Mouse (Mus musculus): ENCODE results near the gene Slc37a2. TPM values are rescaled to one million over a fixed set of nuclear protein-coding genes. Genes with fewer than 3 reads are reported as not detected.

The Slc37a2 gene
- polyA plus RNA-seq (2012; rRNA removed) = 1.2 and 2.1 TPM in 2 replicates

DNA sequence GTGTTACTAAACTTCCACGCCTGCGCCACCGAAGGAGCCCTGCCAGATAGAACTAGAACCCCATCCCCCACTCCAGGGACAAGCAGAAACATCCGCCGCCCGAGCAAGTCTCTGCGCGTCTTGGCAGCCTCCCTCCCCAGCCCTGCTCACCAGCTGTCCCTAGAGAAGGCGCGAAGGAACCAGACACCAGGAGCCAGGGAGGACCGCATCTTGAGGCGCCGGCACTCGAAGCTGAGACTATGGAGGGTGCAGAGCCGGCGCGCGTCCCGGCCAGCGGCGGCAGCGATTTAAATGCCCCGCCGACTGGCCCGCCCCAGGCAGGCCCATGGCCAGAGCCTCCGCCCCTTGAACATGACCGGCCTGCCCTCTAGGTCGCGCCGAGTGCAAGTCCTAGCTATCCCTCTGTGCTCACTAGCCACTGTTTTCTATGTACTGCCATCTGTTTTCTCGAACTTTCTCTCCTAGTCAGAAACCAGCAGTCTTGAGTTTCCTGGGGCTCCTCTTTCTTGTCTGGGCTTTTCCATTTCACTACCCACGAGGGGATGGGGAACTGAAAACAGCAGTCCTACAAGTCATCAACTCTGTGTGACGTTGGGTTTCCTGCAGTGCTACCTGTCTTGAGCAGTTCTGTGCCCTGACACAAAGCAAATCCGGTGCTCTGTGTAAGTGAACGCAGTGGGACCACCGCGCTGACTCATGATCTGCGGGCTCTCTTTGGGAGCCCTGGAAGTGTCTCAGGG, at the start of gene Slc37a2:
Gene Slc37a2 (minus strand): TSS at position 590 of the 740 bp plus-strand sequence.

DNA sequence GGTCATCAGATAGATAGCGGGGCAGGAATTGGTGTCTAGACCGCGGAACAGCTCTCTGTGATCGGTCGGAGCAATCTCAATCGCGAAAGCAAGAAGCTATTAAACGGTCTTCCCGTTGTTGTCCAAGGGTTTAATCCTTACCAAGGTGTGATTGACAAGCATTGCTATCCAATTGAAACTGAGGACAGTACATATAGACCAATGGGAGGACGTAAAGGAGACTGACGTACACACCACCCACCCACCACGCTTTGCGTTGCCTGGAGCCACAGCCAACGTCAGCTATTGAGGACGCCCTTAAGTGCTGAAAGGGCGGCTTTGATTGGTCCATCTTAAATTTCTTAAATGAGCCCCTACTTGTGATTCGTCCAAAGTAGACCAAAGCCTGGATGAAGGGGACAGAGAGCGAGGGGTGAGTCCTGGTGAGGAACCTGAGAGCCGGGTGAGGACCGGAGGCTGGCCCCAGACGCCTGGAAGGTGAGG, 47.6 kb downstream of the Slc37a2 start, which contains the start of gene Tmem218:
Gene Tmem218 (plus strand): TSS at position 295 of the 483 bp plus-strand sequence.

Other genes with a start within 250 kb of the Slc37a2 start
- gene Pknox2, start 108.3 kb downstream of the Slc37a2 start, polyA plus RNA-seq (2012; rRNA removed) = 24.4 and 30.3 TPM in 2 replicates
- gene Tmem218, start 47.5 kb downstream of the Slc37a2 start, polyA plus RNA-seq (2012; rRNA removed) = 5.8 and 7.0 TPM in 2 replicates
- gene Ccdc15, start 92.7 kb upstream of the Slc37a2 start, polyA plus RNA-seq (2012; rRNA removed) = 3.3 and 4.1 TPM in 2 replicates
- gene Hepacam, start 111.6 kb upstream of the Slc37a2 start, polyA plus RNA-seq (2012; rRNA removed) = 0.04 and 0.07 TPM in 2 replicates
- gene Robo4, start 146.2 kb upstream of the Slc37a2 start, polyA plus RNA-seq (2012; rRNA removed) = 4.5 and 5.6 TPM in 2 replicates
- gene Robo3, start 177.5 kb upstream of the Slc37a2 start, polyA plus RNA-seq (2012; rRNA removed) = 97.5 and 99.1 TPM in 2 replicates
- 91.0 and 94.0 TPM in 2 replicates for gene Msantd2, start 233.6 kb upstream of the Slc37a2 start, polyA plus RNA-seq (2012; rRNA removed)

All from central nervous system, embryonic 11.5 days (tissue).